Mouse (Mus musculus) kidney, embryonic 15.5 days (tissue): ENCODE measurements at regions not wholly inside any gene's neighbourhood (a gene's known extent, or its start where the extent isn't known, plus 50 kb on each side); places are given as distances from the start of the nearest gene placed in this dataset.
A peak's percentile ranks its signal among the peaks of the same experiment; 100 is the strongest.

Experiments
- ATAC-seq: fragments of 200-750 bp; cut with Nextera tagmentation; replicated peaks from 2 replicates; pipeline ENCODE4 v1.8.0; 2017; ENCODE audit warnings: moderate TSS enrichment; ENCODE audit not compliant: low FRiP score
- H3K27ac ChIP-seq: fragments of 300-500 bp; sonication (generic); 2 replicates; pipeline ENCODE4 v1.5.1; 2015; ENCODE audit warnings: mild to moderate bottlenecking, inconsistent platforms
- H3K27me3 ChIP-seq: fragments of 300-500 bp; sonication (generic); 2 replicates; pipeline ENCODE4 v1.6.1; 2015; ENCODE audit warnings: inconsistent platforms
- H3K36me3 ChIP-seq: fragments of 300-500 bp; sonication (generic); 2 replicates; pipeline ENCODE4 v1.6.1; 2015; ENCODE audit warnings: inconsistent platforms
- H3K4me1 ChIP-seq: fragments of 300-500 bp; sonication (generic); 2 replicates; pipeline ENCODE4 v1.6.1; 2015; ENCODE audit warnings: inconsistent platforms
- H3K4me2 ChIP-seq: fragments of 300-500 bp; sonication (generic); 2 replicates; pipeline ENCODE4 v1.6.1; 2015; ENCODE audit warnings: moderate library complexity, mild to moderate bottlenecking, inconsistent platforms
- H3K4me3 ChIP-seq: fragments of 300-500 bp; sonication (generic); replicated peaks from 2 replicates; pipeline ENCODE4 v1.5.1; 2015; ENCODE audit warnings: mild to moderate bottlenecking, inconsistent platforms
- H3K9ac ChIP-seq: fragments of 300-500 bp; sonication (generic); 2 replicates; pipeline ENCODE4 v1.6.1; 2015; ENCODE audit warnings: mild to moderate bottlenecking, inconsistent platforms
- H3K9me3 ChIP-seq: fragments of 300-500 bp; sonication (generic); replicated peaks from 2 replicates; pipeline ENCODE4 v1.6.1; 2016; ENCODE audit warnings: inconsistent platforms
- WGBS: fragments of 180-500 bp; shearing (Covaris S2); methylation state at CpG from one replicate; pipeline ENCODE4 v1.1.7; 2015; ENCODE audit warnings: mixed read lengths; 5-methylcytosine and 5-hydroxymethylcytosine counted together

GRCm38 (mm10) chr12:96748868-96749615 is 1057.0 kb downstream of the Flrt2 start:
- WGBS, result 64% methylated on average over 5 of the region's 5 CpGs
- H3K27ac ChIP-seq, result peak overlapping the region; percentile 58; the same call in 1 of the 2 replicates
- no peak overlapping the region for H3K4me2 ChIP-seq
- no peaks in the 10 kb centered on the region for H3K27me3 ChIP-seq
- no peaks in the 10 kb centered on the region for H3K4me1 ChIP-seq
- no peaks in the 10 kb centered on the region for H3K9me3 ChIP-seq
- no peak overlapping the region for H3K9ac ChIP-seq
- H3K36me3 ChIP-seq, result no peaks in the 10 kb centered on the region
- no peak overlapping the region for H3K4me3 ChIP-seq
- ATAC-seq, result peak; percentile 77

- Histone ChIP-seq H3K9me3 (no peaks in the 10 kb centered on the region), H3K4me2 (no peak overlapping the region), H3K4me1 (no peaks in the 10 kb centered on the region), H3K27me3 (no peaks in the 10 kb centered on the region), H3K27ac (no peak overlapping the region), H3K4me3 (no peak overlapping the region), H3K36me3 (no peaks in the 10 kb centered on the region), H3K9ac (no peak overlapping the region)
- no peak for ATAC-seq
- WGBS, result 55% methylated on average over 5 of the region's 5 CpGs
These were observed 1062.7 kb downstream of the Flrt2 start for GRCm38 (mm10) chr12:96754714-96755113.

- Histone ChIP-seq H3K9me3 (no peaks in the 10 kb centered on the region), H3K36me3 (no peaks in the 10 kb centered on the region), H3K9ac (no peak overlapping the region), H3K27me3 (no peaks in the 10 kb centered on the region), H3K4me3 (no peak overlapping the region), H3K4me1 (0 out of 2 replicates have a peak, but pooled peaks cover 2% of the 10 kb centered on the region), H3K4me2 (no peak overlapping the region), H3K27ac (peak overlapping the region; percentile 72)
- WGBS, result 35% methylated on average over 5 of the region's 5 CpGs
- no peak for ATAC-seq
These were observed 1071.1 kb downstream of the Flrt2 start for GRCm38 (mm10) chr12:96763153-96763552.

GRCm38 (mm10) chr12:96763621-96764020 is 1071.6 kb downstream of the Flrt2 start:
- H3K36me3 ChIP-seq, result no peaks in the 10 kb centered on the region
- no peaks in the 10 kb centered on the region for H3K27me3 ChIP-seq
- ATAC-seq, result no peak
- 0 out of 2 replicates have a peak, but pooled peaks cover 2% of the 10 kb centered on the region for H3K4me1 ChIP-seq
- H3K4me3 ChIP-seq, result no peak overlapping the region
- H3K9ac ChIP-seq, result no peak overlapping the region
- H3K9me3 ChIP-seq, result no peaks in the 10 kb centered on the region
- H3K4me2 ChIP-seq, result no peak overlapping the region
- WGBS, result 56% methylated on average over 2 of the region's 2 CpGs
- H3K27ac ChIP-seq, result peak overlapping the region; percentile 72

- H3K27me3 ChIP-seq, result no peaks in the 10 kb centered on the region
- H3K27ac ChIP-seq, result 0 out of 2 replicates have a peak overlapping the region, but pooled peaks have one; percentile 41
- 0 out of 2 replicates have a peak, but pooled peaks cover 2% of the 10 kb centered on the region for H3K4me1 ChIP-seq
- no peaks in the 10 kb centered on the region for H3K9me3 ChIP-seq
- no peak overlapping the region for H3K9ac ChIP-seq
- peak; percentile 64; the same call in 1 of the 2 replicates for ATAC-seq
- H3K4me3 ChIP-seq, result no peak overlapping the region
- H3K36me3 ChIP-seq, result no peaks in the 10 kb centered on the region
- no peak overlapping the region for H3K4me2 ChIP-seq
These were observed 1072.2 kb downstream of the Flrt2 start for GRCm38 (mm10) chr12:96764186-96764585.

GRCm38 (mm10) chr12:96771222-96771621 is 1079.2 kb downstream of the Flrt2 start:
- H3K9me3 ChIP-seq, result no peaks in the 10 kb centered on the region
- H3K27me3 ChIP-seq, result no peaks in the 10 kb centered on the region
- WGBS, result 53% methylated on average over 3 of the region's 3 CpGs
- no peak overlapping the region for H3K4me2 ChIP-seq
- no peaks in the 10 kb centered on the region for H3K36me3 ChIP-seq
- H3K4me3 ChIP-seq, result no peak overlapping the region
- H3K4me1 ChIP-seq, result no peaks in the 10 kb centered on the region
- 0 out of 2 replicates have a peak, but pooled peaks have one; percentile 52 for ATAC-seq
- H3K9ac ChIP-seq, result no peak overlapping the region
- H3K27ac ChIP-seq, result no peak overlapping the region

- WGBS, result 42% methylated on average over 1 of the region's 1 CpGs
- Histone ChIP-seq H3K4me1 (no peaks in the 10 kb centered on the region), H3K9me3 (no peaks in the 10 kb centered on the region), H3K4me2 (no peak overlapping the region), H3K4me3 (no peak overlapping the region), H3K36me3 (no peaks in the 10 kb centered on the region), H3K27ac (no peak overlapping the region), H3K27me3 (no peaks in the 10 kb centered on the region), H3K9ac (no peak overlapping the region)
- no peak for ATAC-seq
These were observed 1129.3 kb downstream of the Flrt2 start for GRCm38 (mm10) chr12:96821376-96821775.

- Histone ChIP-seq H3K27ac (no peak overlapping the region), H3K4me3 (no peak overlapping the region), H3K27me3 (no peaks in the 10 kb centered on the region), H3K4me1 (no peaks in the 10 kb centered on the region), H3K9me3 (no peaks in the 10 kb centered on the region), H3K9ac (no peak overlapping the region), H3K4me2 (no peak overlapping the region), H3K36me3 (no peaks in the 10 kb centered on the region)
- ATAC-seq, result no peak
- 86% methylated on average over 1 of the region's 1 CpGs for WGBS
These were observed 1136.4 kb downstream of the Flrt2 start for GRCm38 (mm10) chr12:96828415-96828814.
